12 mouse cellular contexts compared by ENCODE assay signal in the genomic region with DNA sequence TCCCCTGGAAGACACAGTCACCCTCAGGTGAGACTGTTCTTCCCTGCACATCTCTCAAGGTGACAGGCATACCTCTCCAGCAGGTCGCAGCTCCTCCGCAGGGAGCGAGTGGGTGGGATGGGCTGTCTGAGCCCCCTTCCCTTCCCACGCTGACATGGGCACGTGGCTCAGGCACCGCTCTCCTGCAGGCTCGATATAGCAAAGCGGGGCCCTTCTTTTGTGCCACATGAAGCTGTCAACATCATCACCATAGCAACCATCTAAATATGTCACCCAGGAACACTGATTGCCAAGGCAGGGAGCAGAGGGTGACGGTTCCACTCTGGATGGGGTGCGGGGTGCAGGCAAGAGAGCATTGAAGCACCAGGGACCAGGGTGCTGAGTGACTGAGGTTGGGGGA. TPM values are rescaled to one million over a fixed set of nuclear protein-coding genes. Genes with fewer than 3 reads are reported as not detected.
A peak's percentile ranks its signal among the peaks of the same experiment; 100 is the strongest.
DNase-seq lines count a peak whose midpoint lies in the region; ATAC-seq and TF ChIP-seq lines count a peak whose summit lies in the region.
"Had no signal": no experiment of that assay in that cellular context is flagged by ENCODE, and none has a peak within 500 bp of the region (broad histone marks: within the 10 kb centered on the region; RNA-seq: fewer than 3 reads in every experiment).

No protein-coding gene starts in this region.

- no peak for DNase-seq in midbrain, embryonic 10.5 days (ENCODE audit: low spot score)
- no peak for DNase-seq in midbrain, embryonic 11.5 days (ENCODE audit: low spot score, missing footprints)
- peak; percentile 55 to 62 for DNase-seq in frontal cortex, postnatal 36 days (ENCODE audit: low spot score in 2 of 2)
- peak; percentile 52 to 77 for DNase-seq in left cerebral cortex, adult 2 months (ENCODE audit: extremely low spot score in 1 of 2, low spot score in 2 of 2)
- peak; percentile 55 for DNase-seq in right cerebral cortex, postnatal 25 days
- DNase-seq in spleen, postnatal 4 days (ENCODE audit: low spot score in 2 of 2), result no peak
- DNase-seq: cerebellum, adult 8-10 months; kidney, adult 18-20 months had no signal

- 59% methylated on average over 10 of the region's 10 CpGs for WGBS in midbrain, embryonic 10.5 days
- WGBS in midbrain, embryonic 11.5 days, result 47% methylated on average over 10 of the region's 10 CpGs
- 54% methylated on average over 10 of the region's 10 CpGs for WGBS in intestine, postnatal 0 days

- no peaks in the 10 kb centered on the region for H3K36me3 ChIP-seq in midbrain, embryonic 10.5 days
- H3K36me3 ChIP-seq in midbrain, embryonic 11.5 days (ENCODE audit: control insufficient read depth, insufficient read depth, low read length), result no peaks in the 10 kb centered on the region
- no peaks in the 10 kb centered on the region for H3K36me3 ChIP-seq in intestine, postnatal 0 days (ENCODE audit: control insufficient read depth, insufficient read depth)
- H3K36me3 ChIP-seq: embryonic facial prominence, embryonic 15.5 days had no signal

- no peaks in the 10 kb centered on the region for H3K9me3 ChIP-seq in midbrain, embryonic 10.5 days (replicated peaks)
- no peaks in the 10 kb centered on the region for H3K9me3 ChIP-seq in midbrain, embryonic 11.5 days (ENCODE audit: control insufficient read depth, low read length)
- no peaks in the 10 kb centered on the region for H3K9me3 ChIP-seq in intestine, postnatal 0 days (ENCODE audit: control insufficient read depth)
- H3K9me3 ChIP-seq: embryonic facial prominence, embryonic 15.5 days had no signal

- ATAC-seq in midbrain, embryonic 11.5 days (ENCODE audit: low FRiP score), result no peak
- no peak for ATAC-seq in intestine, postnatal 0 days

- H3K4me1 ChIP-seq in midbrain, embryonic 10.5 days, result peaks cover 32% of the 10 kb centered on the region
- peaks cover 4% of the 10 kb centered on the region for H3K4me1 ChIP-seq in midbrain, embryonic 11.5 days (ENCODE audit: control insufficient read depth, insufficient read depth, low read length)
- H3K4me1 ChIP-seq in intestine, postnatal 0 days (replicated peaks; ENCODE audit: control insufficient read depth, insufficient read depth, low read length), result no peaks in the 10 kb centered on the region

- H3K4me2 ChIP-seq in midbrain, embryonic 11.5 days, result no peak overlapping the region
- H3K4me2 ChIP-seq in intestine, postnatal 0 days (replicated peaks; ENCODE audit: low read depth), result no peak overlapping the region
- H3K4me2 ChIP-seq: embryonic facial prominence, embryonic 15.5 days had no signal

- no peak overlapping the region for H3K27ac ChIP-seq in midbrain, embryonic 10.5 days (replicated peaks)
- no peak overlapping the region; the same call in 1 of the 2 replicates for H3K27ac ChIP-seq in midbrain, embryonic 11.5 days (ENCODE audit: low read depth, low read length)
- H3K27ac ChIP-seq in left cerebral cortex, adult 2 months, result peak overlapping the region; percentile 76
- H3K27ac ChIP-seq in intestine, postnatal 0 days (ENCODE audit: low read depth, low read length), result no peak overlapping the region
- H3K27ac ChIP-seq: embryonic facial prominence, embryonic 15.5 days had no signal

- intact Hi-C loops in left cerebral cortex, adult 2 months (cut with DNase I), result no loop called here

- H3K9ac ChIP-seq in midbrain, embryonic 11.5 days (ENCODE audit: low read length), result no peak overlapping the region; the same call in 1 of the 2 replicates
- H3K9ac ChIP-seq in intestine, postnatal 0 days (ENCODE audit: low read depth, low read length), result no peak overlapping the region
- H3K9ac ChIP-seq: embryonic facial prominence, embryonic 15.5 days had no signal

- no peak for TF ChIP-seq CTCF in left cerebral cortex, adult 2 months (IDR thresholded peaks at IDR 0.05)
- TF ChIP-seq CTCF in intestine, postnatal 0 days (IDR thresholded peaks at IDR 0.05; ENCODE audit: low read depth), result no peak

- peaks cover 29% of the 10 kb centered on the region for H3K27me3 ChIP-seq in midbrain, embryonic 10.5 days (ENCODE audit: low read depth, poor library complexity, severe bottlenecking)
- H3K27me3 ChIP-seq in midbrain, embryonic 11.5 days (ENCODE audit: control insufficient read depth, insufficient read depth, low read length), result peaks cover 2% of the 10 kb centered on the region; the same call in 1 of the 2 replicates
- 0 out of 2 replicates have a peak, but pooled peaks cover 6% of the 10 kb centered on the region for H3K27me3 ChIP-seq in intestine, postnatal 0 days (replicated peaks; ENCODE audit: control insufficient read depth, insufficient read depth, low read length)

- 0 out of 2 replicates have a peak overlapping the region, but pooled peaks have one; percentile 5 for H3K4me3 ChIP-seq in midbrain, embryonic 10.5 days
- no peak overlapping the region for H3K4me3 ChIP-seq in midbrain, embryonic 11.5 days (ENCODE audit: low read depth, low read length)
- H3K4me3 ChIP-seq in left cerebral cortex, adult 2 months, result no peak overlapping the region
- no peak overlapping the region for H3K4me3 ChIP-seq in intestine, postnatal 0 days (ENCODE audit: low read depth, low read length)
- H3K4me3 ChIP-seq: embryonic facial prominence, embryonic 15.5 days had no signal

RNA-seq across cellular contexts. Expression of gene Gng7, which starts 13.6 kb away (rescaled TPM):
- 6.0 and 8.4 TPM in 2 replicates for polyA plus RNA-seq in midbrain, embryonic 10.5 days (2016; fragmentation: Nextera tagmentation; extraction: Ambion mirVana)
- polyA plus RNA-seq in midbrain, embryonic 11.5 days (2014; fragmentation: Nextera tagmentation; extraction: Ambion mirVana), result 6.6 and 7.0 TPM in 2 replicates
- 100 to 1,000 TPM in 1 of 2 experiments, 10 to 100 TPM in 1; 66.6 to 111 TPM for total RNA-seq in left cerebral cortex, adult 2 months (2021)
- polyA plus RNA-seq in intestine, postnatal 0 days (2015; fragmentation: Nextera tagmentation; extraction: Ambion mirVana), result 0.81 and 1.2 TPM in 2 replicates

RNA-seq across cellular contexts. Expression of gene Diras1, which starts 24.3 kb away (rescaled TPM):
- 3.0 and 6.4 TPM in 2 replicates for polyA plus RNA-seq in midbrain, embryonic 10.5 days (2016; fragmentation: Nextera tagmentation; extraction: Ambion mirVana)
- polyA plus RNA-seq in midbrain, embryonic 11.5 days (2014; fragmentation: Nextera tagmentation; extraction: Ambion mirVana), result 3.1 and 3.3 TPM in 2 replicates
- 100 to 1,000 TPM; 100 to 116 TPM for total RNA-seq in left cerebral cortex, adult 2 months (2021)
- polyA plus RNA-seq in intestine, postnatal 0 days (2015; fragmentation: Nextera tagmentation; extraction: Ambion mirVana), result 0.43 and 0.91 TPM in 2 replicates
- total RNA-seq: granulocyte monocyte progenitor cell, adult 5-6 weeks; MEL had no signal

RNA-seq across cellular contexts. Expression of gene Slc39a3, which starts 36.1 kb away (rescaled TPM):
- polyA plus RNA-seq in midbrain, embryonic 10.5 days (2016; fragmentation: Nextera tagmentation; extraction: Ambion mirVana), result 17.4 and 26.6 TPM in 2 replicates
- polyA plus RNA-seq in midbrain, embryonic 11.5 days (2014; fragmentation: Nextera tagmentation; extraction: Ambion mirVana), result 9.1 and 10.1 TPM in 2 replicates
- 10 to 100 TPM; 61.3 to 62.5 TPM for total RNA-seq in left cerebral cortex, adult 2 months (2021)
- 10.5 and 11.1 TPM in 2 replicates for polyA plus RNA-seq in intestine, postnatal 0 days (2015; fragmentation: Nextera tagmentation; extraction: Ambion mirVana)

RNA-seq across cellular contexts. Expression of gene Sgta, which starts 58.8 kb away (rescaled TPM):
- 289 and 314 TPM in 2 replicates for polyA plus RNA-seq in midbrain, embryonic 10.5 days (2016; fragmentation: Nextera tagmentation; extraction: Ambion mirVana)
- polyA plus RNA-seq in midbrain, embryonic 11.5 days (2014; fragmentation: Nextera tagmentation; extraction: Ambion mirVana), result 200 and 232 TPM in 2 replicates
- 100 to 1,000 TPM; 171 to 173 TPM for total RNA-seq in left cerebral cortex, adult 2 months (2021)
- 119 and 124 TPM in 2 replicates for polyA plus RNA-seq in intestine, postnatal 0 days (2015; fragmentation: Nextera tagmentation; extraction: Ambion mirVana)

Comparison
In these comparisons a context has a peak if more than half of its experiments do, and no peak if none do; other contexts are left out.
1. DNase-seq: peak in frontal cortex, postnatal 36 days (2 of 2), left cerebral cortex, adult 2 months (2 of 2) and right cerebral cortex, postnatal 25 days (single experiment); none in midbrain, embryonic 10.5 days (single experiment), midbrain, embryonic 11.5 days (single experiment) and spleen, postnatal 4 days (0 of 2).